Mouse (Mus musculus): ENCODE data around the gene Rpl21. TPM values are rescaled to one million over a fixed set of nuclear protein-coding genes. Genes with fewer than 3 reads are reported as not detected.

Rpl21 gene
- polyA plus RNA-seq (2016; fragmentation: Nextera tagmentation; extraction: Ambion mirVana), result 546 and 551 TPM in 2 replicates

GRCm38 (mm10) chr5:146832769-146833448, at the start of gene Rpl21:
Rpl21 (plus strand) TSS chr5:146832890.
- Histone ChIP-seq H3K4me1 (peaks cover 13% of the 10 kb centered on the region), H3K27ac (replicated peaks) (peak within 1 kb of the TSS; percentile 99), H3K27me3 (replicated peaks; ENCODE audit: low read depth, poor library complexity, severe bottlenecking) (no peaks in the 10 kb centered on the region), H3K36me3 (replicated peaks) (peaks cover 40% of the 10 kb centered on the region), H3K9me3 (no peaks in the 10 kb centered on the region), H3K4me3 (peak within 1 kb of the TSS; percentile 99)
- peak; percentile 94 for DNase-seq (ENCODE audit: low spot score)
- WGBS, result under 1% methylated on average over 60 of the region's 60 CpGs

GRCm38 (mm10) chr5:146783300-146783699, 49.4 kb upstream of the Rpl21 start:
- Histone ChIP-seq H3K36me3 (replicated peaks) (peaks cover 14% of the 10 kb centered on the region), H3K4me1 (peaks cover 8% of the 10 kb centered on the region; the same call in 1 of the 2 replicates), H3K9me3 (no peaks in the 10 kb centered on the region), H3K27ac (replicated peaks) (no peak overlapping the region), H3K4me3 (no peak overlapping the region), H3K27me3 (replicated peaks; ENCODE audit: low read depth, poor library complexity, severe bottlenecking) (no peaks in the 10 kb centered on the region)
- no peak for DNase-seq (ENCODE audit: low spot score)
- 93% methylated on average over 10 of the region's 10 CpGs for WGBS

- Histone ChIP-seq H3K27ac (replicated peaks) (no peak overlapping the region), H3K9me3 (no peaks in the 10 kb centered on the region), H3K27me3 (replicated peaks; ENCODE audit: low read depth, poor library complexity, severe bottlenecking) (no peaks in the 10 kb centered on the region), H3K36me3 (replicated peaks) (peaks cover 14% of the 10 kb centered on the region), H3K4me1 (peaks cover 11% of the 10 kb centered on the region), H3K4me3 (no peak overlapping the region)
- WGBS, result 94% methylated on average over 10 of the region's 10 CpGs
- DNase-seq (ENCODE audit: low spot score), result no peak
These were observed 48.8 kb upstream of the Rpl21 start for GRCm38 (mm10) chr5:146783891-146784290.

GRCm38 (mm10) chr5:146786123-146786522, 46.6 kb upstream of the Rpl21 start:
- Histone ChIP-seq H3K4me1 (peaks cover 18% of the 10 kb centered on the region), H3K9me3 (no peaks in the 10 kb centered on the region), H3K27me3 (replicated peaks; ENCODE audit: low read depth, poor library complexity, severe bottlenecking) (no peaks in the 10 kb centered on the region), H3K4me3 (no peak overlapping the region), H3K27ac (replicated peaks) (no peak overlapping the region), H3K36me3 (replicated peaks) (peaks cover 14% of the 10 kb centered on the region)
- DNase-seq (ENCODE audit: low spot score), result no peak
- WGBS, result 86% methylated on average over 8 of the region's 8 CpGs

- no peak for DNase-seq (ENCODE audit: low spot score)
- Histone ChIP-seq H3K36me3 (replicated peaks) (0 out of 2 replicates have a peak, but pooled peaks cover 2% of the 10 kb centered on the region), H3K27me3 (replicated peaks; ENCODE audit: low read depth, poor library complexity, severe bottlenecking) (no peaks in the 10 kb centered on the region), H3K4me3 (no peak overlapping the region), H3K9me3 (no peaks in the 10 kb centered on the region), H3K27ac (replicated peaks) (no peak overlapping the region), H3K4me1 (peaks cover 43% of the 10 kb centered on the region)
- 88% methylated on average over 9 of the region's 9 CpGs for WGBS
These were observed 43.3 kb upstream of the Rpl21 start for GRCm38 (mm10) chr5:146789413-146789812.

GRCm38 (mm10) chr5:146790944-146791343, 41.7 kb upstream of the Rpl21 start:
- H3K27ac ChIP-seq (replicated peaks), result no peak overlapping the region
- no peak for DNase-seq (ENCODE audit: low spot score)
- H3K4me3 ChIP-seq, result no peak overlapping the region
- H3K9me3 ChIP-seq, result no peaks in the 10 kb centered on the region
- 84% methylated on average over 8 of the region's 8 CpGs for WGBS
- no peaks in the 10 kb centered on the region for H3K27me3 ChIP-seq (replicated peaks; ENCODE audit: low read depth, poor library complexity, severe bottlenecking)
- 0 out of 2 replicates have a peak, but pooled peaks cover 2% of the 10 kb centered on the region for H3K36me3 ChIP-seq (replicated peaks)
- H3K4me1 ChIP-seq, result peaks cover 43% of the 10 kb centered on the region

- 0 out of 2 replicates have a peak, but pooled peaks cover under 1% of the 10 kb centered on the region for H3K36me3 ChIP-seq (replicated peaks)
- H3K27me3 ChIP-seq (replicated peaks; ENCODE audit: low read depth, poor library complexity, severe bottlenecking), result no peaks in the 10 kb centered on the region
- WGBS, result 77% methylated on average over 7 of the region's 7 CpGs
- H3K4me1 ChIP-seq, result peaks cover 43% of the 10 kb centered on the region
- no peak for DNase-seq (ENCODE audit: low spot score)
- peak overlapping the region; percentile 97; the same call in 1 of the 2 replicates for H3K4me3 ChIP-seq
- H3K9me3 ChIP-seq, result no peaks in the 10 kb centered on the region
- no peak overlapping the region for H3K27ac ChIP-seq (replicated peaks)
These were observed 40.4 kb upstream of the Rpl21 start for GRCm38 (mm10) chr5:146792140-146792791.

- WGBS, result 13% methylated on average over 18 of the region's 18 CpGs
- Histone ChIP-seq H3K4me1 (peaks cover 40% of the 10 kb centered on the region), H3K36me3 (replicated peaks) (no peaks in the 10 kb centered on the region), H3K4me3 (peak overlapping the region; percentile 97), H3K27ac (replicated peaks) (peak overlapping the region; percentile 93), H3K9me3 (no peaks in the 10 kb centered on the region), H3K27me3 (replicated peaks; ENCODE audit: low read depth, poor library complexity, severe bottlenecking) (no peaks in the 10 kb centered on the region)
- DNase-seq (ENCODE audit: low spot score), result no peak
These were observed 39.0 kb upstream of the Rpl21 start for GRCm38 (mm10) chr5:146793630-146794083.

GRCm38 (mm10) chr5:146794084-146794852, 38.4 kb upstream of the Rpl21 start:
- peak overlapping the region; percentile 97 for H3K4me3 ChIP-seq
- no peaks in the 10 kb centered on the region for H3K27me3 ChIP-seq (replicated peaks; ENCODE audit: low read depth, poor library complexity, severe bottlenecking)
- H3K27ac ChIP-seq (replicated peaks), result peak overlapping the region; percentile 93
- H3K36me3 ChIP-seq (replicated peaks), result no peaks in the 10 kb centered on the region
- peak; percentile 72 for DNase-seq (ENCODE audit: low spot score)
- H3K4me1 ChIP-seq, result peaks cover 40% of the 10 kb centered on the region
- 3% methylated on average over 83 of the region's 83 CpGs for WGBS
- no peaks in the 10 kb centered on the region for H3K9me3 ChIP-seq

GRCm38 (mm10) chr5:146794853-146795252, 37.8 kb upstream of the Rpl21 start, which contains the start of gene Usp12:
Usp12 (minus strand) TSS chr5:146795006.
- H3K27ac ChIP-seq (replicated peaks), result peak within 1 kb of the TSS; percentile 93

GRCm38 (mm10) chr5:146795728-146796127, 37.0 kb upstream of the Rpl21 start:
- WGBS, result 76% methylated on average over 13 of the region's 13 CpGs
- no peak for DNase-seq (ENCODE audit: low spot score)
- Histone ChIP-seq H3K36me3 (replicated peaks) (no peaks in the 10 kb centered on the region), H3K27ac (replicated peaks) (no peak overlapping the region), H3K4me1 (peaks cover 38% of the 10 kb centered on the region), H3K4me3 (no peak overlapping the region), H3K27me3 (replicated peaks; ENCODE audit: low read depth, poor library complexity, severe bottlenecking) (no peaks in the 10 kb centered on the region), H3K9me3 (no peaks in the 10 kb centered on the region)

More at GRCm38 (mm10) chr5:146794853-146795252, 37.8 kb upstream of the Rpl21 start, which contains the start of gene Usp12:
- 2% methylated on average over 51 of the region's 51 CpGs for WGBS
- Histone ChIP-seq H3K4me3 (peak within 1 kb of the TSS; percentile 97), H3K36me3 (replicated peaks) (no peaks in the 10 kb centered on the region), H3K27me3 (replicated peaks; ENCODE audit: low read depth, poor library complexity, severe bottlenecking) (no peaks in the 10 kb centered on the region), H3K9me3 (no peaks in the 10 kb centered on the region), H3K4me1 (peaks cover 40% of the 10 kb centered on the region)
- DNase-seq (ENCODE audit: low spot score), result peak; percentile 99

- 0 out of 2 replicates have a peak, but pooled peaks cover 4% of the 10 kb centered on the region for H3K9me3 ChIP-seq
- no peaks in the 10 kb centered on the region for H3K36me3 ChIP-seq (replicated peaks)
- WGBS, result 65% methylated on average over 9 of the region's 9 CpGs
- no peak overlapping the region for H3K27ac ChIP-seq (replicated peaks)
- no peak for DNase-seq (ENCODE audit: low spot score)
- no peaks in the 10 kb centered on the region for H3K27me3 ChIP-seq (replicated peaks; ENCODE audit: low read depth, poor library complexity, severe bottlenecking)
- H3K4me1 ChIP-seq, result peaks cover 16% of the 10 kb centered on the region
- H3K4me3 ChIP-seq, result no peak overlapping the region
These were observed 34.7 kb upstream of the Rpl21 start for GRCm38 (mm10) chr5:146798031-146798430.

Data from embryonic facial prominence, embryonic 10.5 days (tissue).